Mouse (Mus musculus) heart, adult 11 months (tissue): Measurements from ENCODE around the gene Mfn1.

Experiments
- DNase-seq: peaks from one replicate; pipeline ENCODE4 v3.0.0; 2022

Gene Mfn1

GRCm38 (mm10) chr3:32529303-32529898, at the start of gene Mfn1:
Gene Mfn1 (plus strand): TSS chr3:32529465.
- DNase-seq: peak; percentile 100

- peak; percentile 55 for DNase-seq
Observed at GRCm38 (mm10) chr3:32479961-32480360, 49.3 kb upstream of the Mfn1 start.

GRCm38 (mm10) chr3:32483035-32483434, 46.2 kb upstream of the Mfn1 start:
- DNase-seq: peak; percentile 6

- peak; percentile 16 for DNase-seq
Observed at GRCm38 (mm10) chr3:32486543-32486942, 42.7 kb upstream of the Mfn1 start.

GRCm38 (mm10) chr3:32488172-32488571, 41.1 kb upstream of the Mfn1 start:
- DNase-seq: peak; percentile 62

- peak; percentile 88 for DNase-seq
Observed at GRCm38 (mm10) chr3:32490076-32490927, 39.0 kb upstream of the Mfn1 start.

GRCm38 (mm10) chr3:32490928-32491315, 38.3 kb upstream of the Mfn1 start:
- no peak for DNase-seq

GRCm38 (mm10) chr3:32492097-32493090, 36.9 kb upstream of the Mfn1 start, which contains the start of gene Kcnmb3:
Gene Kcnmb3 (minus strand): TSS chr3:32492231.
- DNase-seq: peak; percentile 58

- peak; percentile 85 for DNase-seq
Observed at GRCm38 (mm10) chr3:32494387-32495087, 34.7 kb upstream of the Mfn1 start.

GRCm38 (mm10) chr3:32495088-32495770, 34.0 kb upstream of the Mfn1 start:
- DNase-seq: peak; percentile 14

- DNase-seq: peak; percentile 11
Observed at GRCm38 (mm10) chr3:32495856-32496710, 33.2 kb upstream of the Mfn1 start.

GRCm38 (mm10) chr3:32496711-32497070, 32.6 kb upstream of the Mfn1 start:
- DNase-seq: peak; percentile 76

GRCm38 (mm10) chr3:32500346-32500745, 28.9 kb upstream of the Mfn1 start:
- DNase-seq: peak; percentile 24

GRCm38 (mm10) chr3:32505841-32506240, 23.4 kb upstream of the Mfn1 start:
- peak; percentile 62 for DNase-seq

GRCm38 (mm10) chr3:32506366-32507225, 22.7 kb upstream of the Mfn1 start:
- DNase-seq: peak; percentile 77

GRCm38 (mm10) chr3:32508666-32509324, 20.5 kb upstream of the Mfn1 start:
- DNase-seq: peak; percentile 94

GRCm38 (mm10) chr3:32509496-32510374, 19.5 kb upstream of the Mfn1 start, which contains the start of gene Zfp639:
Gene Zfp639 (plus strand): TSS chr3:32510259.
- peak; percentile 69 for DNase-seq
